Mouse (Mus musculus) liver, embryonic 14.5 days (tissue): Measurements from ENCODE around the gene Lmo1.

Experiments used
- CTCF ChIP-seq: IDR thresholded peaks from 2 replicates; pipeline ENCODE4 v1.5.1; 2016; ENCODE audit warnings: antibody characterized with exemption, low read depth, control low read depth
- EP300 ChIP-seq: IDR thresholded peaks from 2 replicates; pipeline ENCODE4 v1.6.1; 2016; ENCODE audit warnings: antibody characterized with exemption, low read depth

GRCm38 (mm10) chr7:109195982-109196381 lies 21.0 kb upstream of the Lmo1 start:
- TF ChIP-seq EP300: no peak
- TF ChIP-seq CTCF: no peak
